Mouse (Mus musculus): ENCODE measurements around the gene Srgap3.

- TF ChIP-seq POLR2A (IDR thresholded peaks at IDR 0.05; ENCODE audit: insufficient read depth, low read depth, low read length) (no peak), CTCF (IDR thresholded peaks at IDR 0.05; ENCODE audit: insufficient read depth, low read depth, low read length) (no peak)
These were observed 43.8 kb downstream of the Srgap3 start for GRCm38 (mm10) chr6:112903226-112903625.
